Comparison of ENCODE assay signal across 8 mouse cellular contexts in the genomic region with DNA sequence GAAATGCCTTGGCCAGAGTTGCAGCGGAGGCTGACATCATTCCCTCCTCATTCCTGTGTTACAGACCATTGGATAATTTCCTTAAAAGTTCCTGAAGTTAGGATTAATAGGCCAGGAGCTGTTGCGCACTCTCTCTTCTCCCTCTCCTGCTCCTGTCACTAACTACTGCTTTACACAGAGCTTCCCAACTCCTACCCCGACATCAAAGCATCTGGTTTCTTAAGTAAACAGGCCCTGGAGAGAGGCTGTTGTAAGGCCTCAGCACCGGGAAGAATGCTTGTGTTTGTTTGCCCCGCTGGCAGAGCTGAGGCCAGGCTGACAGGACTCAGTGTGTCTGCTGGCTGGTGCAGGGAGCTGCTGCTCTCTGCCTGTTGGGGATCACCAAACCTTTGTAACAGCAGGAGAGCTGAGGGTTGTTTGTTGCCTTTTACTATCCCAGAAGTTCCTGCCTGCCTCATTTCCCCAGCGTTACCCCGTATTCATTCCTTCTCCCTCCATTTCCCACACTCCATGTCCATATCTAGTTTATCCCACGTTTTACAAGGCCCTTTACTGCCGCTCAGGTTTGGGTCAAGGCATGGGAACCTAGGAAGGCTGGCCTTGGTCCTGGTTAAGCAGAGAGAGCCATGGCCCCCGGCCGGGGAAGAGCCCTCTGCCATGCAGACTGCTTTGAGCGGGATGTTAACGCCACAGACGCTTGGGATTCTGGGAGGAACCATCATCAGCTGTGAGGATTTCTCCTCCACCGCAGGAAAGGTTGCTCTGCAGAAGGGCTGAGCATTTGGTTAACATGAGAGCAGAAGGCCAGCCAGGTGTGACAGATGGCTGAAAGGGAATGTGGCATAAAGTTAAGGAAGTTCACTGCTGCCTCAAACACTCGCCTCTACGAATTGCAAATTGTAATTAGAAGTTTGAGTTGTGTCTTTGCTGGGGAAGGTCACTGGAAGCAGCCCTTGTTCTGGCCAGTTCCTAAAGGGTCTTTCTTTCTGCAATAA. TPM values are rescaled to one million over a fixed set of nuclear protein-coding genes. Genes with fewer than 3 reads are reported as not detected.
DNase-seq lines count a peak whose midpoint lies in the region; ATAC-seq and TF ChIP-seq lines count a peak whose summit lies in the region.

No protein-coding gene starts in this region.

- 15% methylated on average over 17 of the region's 17 CpGs for WGBS in forebrain, embryonic 15.5 days
- WGBS in limb, embryonic 12.5 days, result 12% methylated on average over 17 of the region's 17 CpGs
- WGBS in midbrain, embryonic 14.5 days, result 10% methylated on average over 17 of the region's 17 CpGs

- in situ Hi-C loops in ES-E14 (cut with MboI; ENCODE audit: low sequenced_read_pairs in 2 of 2, unreplicated experiment in 2 of 2), result no loop called here

- H3K4me2 ChIP-seq in forebrain, embryonic 15.5 days (replicated peaks), result peak overlapping the region; percentile 70
- H3K4me2 ChIP-seq in limb, embryonic 12.5 days, result peak overlapping the region; percentile 36
- peak overlapping the region; percentile 43 for H3K4me2 ChIP-seq in midbrain, embryonic 14.5 days (ENCODE audit: low read length)

- no peaks in the 10 kb centered on the region for H3K27me3 ChIP-seq in forebrain, embryonic 15.5 days
- no peaks in the 10 kb centered on the region for H3K27me3 ChIP-seq in limb, embryonic 12.5 days
- no peaks in the 10 kb centered on the region for H3K27me3 ChIP-seq in midbrain, embryonic 14.5 days (ENCODE audit: control insufficient read depth, insufficient read depth, low read length)

- peaks cover 4 to 13% of the 10 kb centered on the region in 2 experiments; a peak in 3 of 4 replicates for H3K4me1 ChIP-seq in ES-E14 (ENCODE audit: control insufficient read depth in 2 of 2, insufficient read depth in 2 of 2, low read length in 2 of 2, poor library complexity in 1 of 2)
- H3K4me1 ChIP-seq in forebrain, embryonic 15.5 days, result peaks cover 70% of the 10 kb centered on the region
- H3K4me1 ChIP-seq in limb, embryonic 12.5 days (replicated peaks), result peaks cover 41% of the 10 kb centered on the region
- H3K4me1 ChIP-seq in midbrain, embryonic 14.5 days (ENCODE audit: control insufficient read depth, insufficient read depth, low read length), result peaks cover 53% of the 10 kb centered on the region

- no peaks in the 10 kb centered on the region for H3K36me3 ChIP-seq in ES-E14 (ENCODE audit: control insufficient read depth, insufficient read depth, low read length, poor library complexity, severe bottlenecking)
- H3K36me3 ChIP-seq in forebrain, embryonic 15.5 days, result no peaks in the 10 kb centered on the region
- H3K36me3 ChIP-seq in limb, embryonic 12.5 days, result no peaks in the 10 kb centered on the region
- no peaks in the 10 kb centered on the region for H3K36me3 ChIP-seq in midbrain, embryonic 14.5 days (ENCODE audit: control insufficient read depth, insufficient read depth, low read length)

- peak overlapping the region; percentile 19; the same call in 1 of the 2 replicates for H3K9ac ChIP-seq in ES-E14 (ENCODE audit: insufficient read depth, low read depth, low read length, poor library complexity, severe bottlenecking)
- H3K9ac ChIP-seq in forebrain, embryonic 15.5 days (replicated peaks), result no peak overlapping the region; the same call in 1 of the 2 replicates
- H3K9ac ChIP-seq in limb, embryonic 12.5 days (replicated peaks), result 0 out of 2 replicates have a peak overlapping the region, but pooled peaks have one; percentile 31
- peak overlapping the region; percentile 34; the same call in 1 of the 2 replicates for H3K9ac ChIP-seq in midbrain, embryonic 14.5 days (replicated peaks; ENCODE audit: low read length)

- no peak for ATAC-seq in cerebellum, adult (ENCODE audit: insufficient number of reproducible peaks, low FRiP score, low TSS enrichment)
- no peak for ATAC-seq in forebrain, embryonic 15.5 days (replicated peaks)
- no peak; the same call in 1 of the 2 replicates for ATAC-seq in limb, embryonic 12.5 days (ENCODE audit: insufficient number of reproducible peaks, insufficient read depth, low FRiP score, low TSS enrichment, low read depth)
- ATAC-seq in midbrain, embryonic 14.5 days (ENCODE audit: low FRiP score, low TSS enrichment), result no peak

- H3K9me3 ChIP-seq in ES-E14 (ENCODE audit: control insufficient read depth, insufficient read depth, low read depth, low read length), result no peaks in the 10 kb centered on the region
- no peaks in the 10 kb centered on the region for H3K9me3 ChIP-seq in forebrain, embryonic 15.5 days
- no peaks in the 10 kb centered on the region for H3K9me3 ChIP-seq in limb, embryonic 12.5 days
- H3K9me3 ChIP-seq in midbrain, embryonic 14.5 days (ENCODE audit: control insufficient read depth, low read length), result no peaks in the 10 kb centered on the region

- H3K27ac ChIP-seq in ES-E14 (ENCODE audit: insufficient read depth, low read depth, low read length, poor library complexity, severe bottlenecking), result no peak overlapping the region
- peak overlapping the region; percentile 62 for H3K27ac ChIP-seq in forebrain, embryonic 15.5 days (replicated peaks)
- peak overlapping the region; percentile 82 for H3K27ac ChIP-seq in limb, embryonic 12.5 days
- peak overlapping the region; percentile 57 for H3K27ac ChIP-seq in midbrain, embryonic 14.5 days (replicated peaks; ENCODE audit: low read depth, low read length)

- peak overlapping the region; percentile 6; a peak in 2 of 4 replicates for H3K4me3 ChIP-seq in ES-E14 (ENCODE audit: insufficient read depth in 1 of 2, low read depth in 1 of 2, low read length in 2 of 2, poor library complexity in 1 of 2, severe bottlenecking in 1 of 2)
- 0 out of 2 replicates have a peak overlapping the region, but pooled peaks have one; percentile 4 for H3K4me3 ChIP-seq in forebrain, embryonic 15.5 days
- H3K4me3 ChIP-seq in limb, embryonic 12.5 days (replicated peaks), result no peak overlapping the region
- H3K4me3 ChIP-seq in midbrain, embryonic 14.5 days (replicated peaks; ENCODE audit: low read depth, low read length), result no peak overlapping the region

- peak; percentile 41 to 42 for DNase-seq in cerebellum, postnatal 10 days
- no peak for DNase-seq in ES-E14 (ENCODE audit: low read depth, low spot score)
- DNase-seq in midbrain, embryonic 14.5 days, result peak; percentile 60
- no peak for DNase-seq in adrenal gland, postnatal 14 days
- no peak for DNase-seq in gastrocnemius, adult 18-20 months (ENCODE audit: low spot score)

TF ChIP-seq in ES-E14, 5 proteins besides CTCF, POLR2A, EP300 and RAD21:
- TF ChIP-seq ZNF384 (IDR thresholded peaks at IDR 0.05; ENCODE audit: low read depth, low read length) (no peak), HCFC1 (IDR thresholded peaks at IDR 0.05; ENCODE audit: borderline replicate concordance, insufficient read depth, low read length) (no peak), MAFK (IDR thresholded peaks at IDR 0.05; ENCODE audit: insufficient read depth, low read depth, low read length) (no peak), CHD2 (IDR thresholded peaks at IDR 0.05; ENCODE audit: low read depth, low read length) (no peak), ZC3H11A (IDR thresholded peaks at IDR 0.05; ENCODE audit: borderline replicate concordance, low read depth, low read length) (no peak)

RNA-seq across cellular contexts. Expression of a gene that starts 4.2 kb away (rescaled TPM):
- total RNA-seq in ES-E14 (2012; rRNA removed), result 21.2 and 30.5 TPM in 2 replicates
- polyA plus RNA-seq in forebrain, embryonic 15.5 days (2015; fragmentation: Nextera tagmentation; extraction: Ambion mirVana), result 25.7 and 26.0 TPM in 2 replicates
- 14.7 and 16.2 TPM in 2 replicates for polyA plus RNA-seq in limb, embryonic 12.5 days (2016; fragmentation: Nextera tagmentation; extraction: Ambion mirVana)
- 23.4 and 28.6 TPM in 2 replicates for polyA plus RNA-seq in midbrain, embryonic 14.5 days (2014; fragmentation: Nextera tagmentation; extraction: Ambion mirVana)
- 42.0 and 45.7 TPM in 2 replicates for total RNA-seq in adrenal gland, postnatal 14 days (2021)
- 10 to 100 TPM; 41.8 to 46.3 TPM for total RNA-seq in gastrocnemius, adult 18-20 months (2021)

RNA-seq across cellular contexts. Expression of a gene that starts 31.4 kb away (rescaled TPM):
- total RNA-seq in ES-E14 (2012; rRNA removed), result 172 and 248 TPM in 2 replicates
- 260 and 271 TPM in 2 replicates for polyA plus RNA-seq in forebrain, embryonic 15.5 days (2015; fragmentation: Nextera tagmentation; extraction: Ambion mirVana)
- polyA plus RNA-seq in limb, embryonic 12.5 days (2016; fragmentation: Nextera tagmentation; extraction: Ambion mirVana), result 297 and 302 TPM in 2 replicates
- 249 and 256 TPM in 2 replicates for polyA plus RNA-seq in midbrain, embryonic 14.5 days (2014; fragmentation: Nextera tagmentation; extraction: Ambion mirVana)
- 83.9 and 86.4 TPM in 2 replicates for total RNA-seq in adrenal gland, postnatal 14 days (2021)
- total RNA-seq in gastrocnemius, adult 18-20 months (2021), result 10 to 100 TPM; 50.6 to 56.2 TPM

Comparison
In these comparisons a context has a peak if more than half of its experiments do, and no peak if none do; other contexts are left out.
1. DNase-seq: peak in cerebellum, postnatal 10 days (2 of 2) and midbrain, embryonic 14.5 days (single experiment); none in ES-E14 (single experiment), adrenal gland, postnatal 14 days (single experiment) and gastrocnemius, adult 18-20 months (single experiment).
2. H3K4me3 ChIP-seq: peak in ES-E14 (2 of 2) and forebrain, embryonic 15.5 days (single experiment); none in limb, embryonic 12.5 days (single experiment) and midbrain, embryonic 14.5 days (single experiment).
3. Peak in every context shown above with its lines, with median percentiles within 50 percentile points of each other: H3K4me2 ChIP-seq.